Mouse (Mus musculus) stomach, postnatal 0 days (tissue): ENCODE results near the gene Gm44805.

Experiments used
- CTCF ChIP-seq: IDR thresholded peaks from 2 replicates; pipeline ENCODE4 v1.5.1; 2016; ENCODE audit warnings: antibody characterized with exemption, low read depth, mild to moderate bottlenecking, moderate library complexity
- EP300 ChIP-seq: optimal IDR thresholded peaks from 2 replicates; pipeline ENCODE3; 2016; ENCODE audit warnings: antibody characterized with exemption

DNA sequence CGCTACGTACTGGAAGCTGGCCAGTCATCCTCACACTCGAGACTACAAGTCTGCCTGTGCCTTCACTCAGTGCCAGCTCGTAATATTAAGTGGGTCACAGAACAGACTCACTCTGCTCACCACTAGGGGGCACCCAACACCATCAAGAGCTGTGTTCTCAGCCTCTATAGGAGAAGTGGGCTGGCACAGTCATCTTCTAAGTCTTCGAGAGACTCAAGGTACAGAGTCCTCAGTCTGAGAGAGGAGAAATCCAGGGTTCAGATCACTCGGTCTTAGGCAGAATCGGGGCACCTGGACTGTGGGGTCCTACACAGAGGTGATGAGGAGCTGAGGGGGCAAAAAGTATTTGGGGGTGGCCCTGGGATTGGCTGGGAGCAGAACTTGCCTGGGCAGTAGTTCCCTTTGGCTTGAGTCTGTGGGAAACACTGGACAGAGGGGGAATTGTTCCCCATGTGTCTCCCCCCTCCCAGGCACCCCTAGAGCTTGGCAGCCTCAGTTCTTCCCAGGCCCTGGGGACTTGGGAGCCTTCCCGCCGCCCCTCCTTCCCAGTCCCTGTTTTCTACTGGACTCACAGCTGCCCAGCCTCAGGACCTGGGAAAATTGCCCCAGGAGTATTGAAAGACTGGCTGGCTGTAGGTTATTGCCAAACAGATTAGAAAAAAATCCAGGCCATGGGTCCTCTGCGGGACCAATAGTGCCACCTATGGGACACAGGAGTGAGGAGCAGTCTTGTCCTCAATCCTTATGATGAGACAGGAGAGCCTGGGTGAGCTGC, 12.1 kb downstream of the Gm44805 start:
- TF ChIP-seq CTCF (peak; percentile 99), EP300 (no peak)
